Mouse (Mus musculus) cerebellum, adult (tissue): ENCODE data around the gene Boll.

Experiments
- ATAC-seq: cut with Nextera tagmentation; 2 replicates; pipeline ENCODE4 v1.9.2; 2017; ENCODE audit warnings: mild to moderate bottlenecking, moderate library complexity, mixed read lengths; ENCODE audit not compliant: insufficient number of reproducible peaks, low FRiP score, low TSS enrichment

The Boll gene

GRCm38 (mm10) chr1:55239237-55239636, 124.0 kb downstream of the Boll start:
- no peak for ATAC-seq

- ATAC-seq = no peak
These were observed 124.8 kb downstream of the Boll start for GRCm38 (mm10) chr1:55238496-55238895.

DNA sequence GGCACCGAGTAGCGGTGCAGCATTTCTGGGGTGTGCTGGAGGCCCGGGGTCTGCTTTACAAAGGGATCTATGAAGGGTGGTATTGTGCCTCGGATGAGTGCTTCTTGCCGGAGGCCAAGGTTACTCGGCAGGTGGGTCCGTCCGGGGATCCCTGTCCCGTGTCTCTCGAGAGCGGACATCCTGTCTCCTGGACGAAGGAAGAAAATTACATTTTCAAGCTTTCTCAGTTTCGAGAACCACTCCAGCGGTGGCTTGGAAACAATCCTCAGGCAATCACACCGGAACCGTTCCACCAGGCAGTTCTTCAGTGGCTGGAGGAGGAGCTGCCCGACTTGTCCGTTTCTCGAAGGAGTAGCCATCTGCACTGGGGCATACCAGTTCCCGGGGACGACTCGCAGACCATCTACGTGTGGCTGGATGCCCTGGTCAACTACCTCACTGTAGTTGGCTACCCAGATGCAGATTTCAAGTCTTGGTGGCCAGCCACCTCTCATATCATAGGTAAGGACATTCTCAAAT, 125.6 kb downstream of the Boll start:
- no peak; the same call in 1 of the 2 replicates for ATAC-seq

GRCm38 (mm10) chr1:55236890-55237642, 126.2 kb downstream of the Boll start, which contains the start of gene Mars2:
Mars2 (plus strand) TSS chr1:55237177.
- peak; percentile 97 for ATAC-seq

DNA sequence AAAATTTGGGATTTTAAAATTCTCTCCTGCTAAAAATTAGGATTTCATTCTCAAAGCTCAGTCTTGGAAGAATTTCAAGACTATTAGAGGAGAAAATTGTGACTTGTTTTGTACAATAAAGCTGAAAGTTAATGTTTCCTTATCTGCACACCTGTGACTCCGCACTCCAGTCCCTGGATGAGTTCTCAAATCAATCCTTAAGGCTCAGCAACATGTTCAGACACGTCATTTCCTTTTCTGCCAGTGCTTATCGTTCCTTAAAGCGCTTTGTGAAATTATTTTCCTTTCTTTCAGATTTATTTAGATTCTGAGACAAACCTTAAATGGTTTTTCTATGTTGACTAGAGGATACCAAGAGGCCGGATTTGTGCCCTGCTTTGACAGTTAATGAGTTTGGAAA, 126.8 kb downstream of the Boll start:
- no peak for ATAC-seq

DNA sequence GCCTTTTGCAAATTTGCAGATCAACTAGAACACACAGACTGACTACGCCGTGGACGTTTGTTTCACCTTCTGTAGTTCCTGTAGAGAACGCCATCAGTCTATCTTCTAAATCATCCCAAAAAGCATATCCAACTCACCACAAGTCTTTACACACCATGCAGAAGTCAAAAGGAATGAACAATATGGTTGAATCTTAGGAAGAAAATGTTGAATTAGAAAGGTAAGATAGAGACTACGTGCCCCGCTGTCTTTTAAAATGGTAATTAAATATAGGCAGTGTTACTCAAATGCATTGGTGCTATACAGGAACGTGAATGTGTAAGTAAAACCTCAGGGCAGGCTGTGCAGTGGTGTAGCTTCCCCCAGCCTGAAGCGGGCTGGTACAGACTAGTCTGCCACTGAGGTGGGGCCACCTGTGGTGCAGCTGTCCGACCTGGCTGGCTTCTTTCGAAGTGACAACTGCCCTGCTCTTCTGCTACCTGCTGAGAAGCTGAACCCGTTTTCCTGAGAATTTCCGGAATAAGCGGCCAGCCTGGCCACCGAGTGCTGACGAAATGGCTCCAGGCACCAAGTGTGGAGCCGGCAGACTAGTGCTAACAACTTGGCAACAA, 128.3 kb downstream of the Boll start:
- no peak for ATAC-seq

GRCm38 (mm10) chr1:55228256-55228884, 134.9 kb downstream of the Boll start:
- no peak for ATAC-seq

DNA sequence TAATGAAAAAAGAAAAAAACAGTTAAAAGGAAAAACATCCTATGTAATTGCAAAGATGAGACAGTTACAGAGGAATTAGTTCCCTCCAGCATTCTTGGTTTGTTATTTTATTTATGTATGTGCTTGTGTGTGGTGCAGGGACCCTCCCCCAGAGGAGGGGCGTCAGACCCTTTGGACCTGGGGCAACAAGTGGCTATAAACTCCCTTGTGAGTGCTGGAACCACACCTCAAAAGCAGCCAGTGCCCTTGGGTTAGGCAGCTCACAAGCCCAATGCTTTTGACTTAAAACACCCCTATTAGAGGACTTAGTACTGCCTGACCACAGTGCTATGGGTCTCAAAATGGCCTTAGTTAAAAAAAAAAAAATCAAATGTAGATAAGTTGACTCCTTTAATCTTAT, 135.9 kb downstream of the Boll start:
- ATAC-seq = no peak

DNA sequence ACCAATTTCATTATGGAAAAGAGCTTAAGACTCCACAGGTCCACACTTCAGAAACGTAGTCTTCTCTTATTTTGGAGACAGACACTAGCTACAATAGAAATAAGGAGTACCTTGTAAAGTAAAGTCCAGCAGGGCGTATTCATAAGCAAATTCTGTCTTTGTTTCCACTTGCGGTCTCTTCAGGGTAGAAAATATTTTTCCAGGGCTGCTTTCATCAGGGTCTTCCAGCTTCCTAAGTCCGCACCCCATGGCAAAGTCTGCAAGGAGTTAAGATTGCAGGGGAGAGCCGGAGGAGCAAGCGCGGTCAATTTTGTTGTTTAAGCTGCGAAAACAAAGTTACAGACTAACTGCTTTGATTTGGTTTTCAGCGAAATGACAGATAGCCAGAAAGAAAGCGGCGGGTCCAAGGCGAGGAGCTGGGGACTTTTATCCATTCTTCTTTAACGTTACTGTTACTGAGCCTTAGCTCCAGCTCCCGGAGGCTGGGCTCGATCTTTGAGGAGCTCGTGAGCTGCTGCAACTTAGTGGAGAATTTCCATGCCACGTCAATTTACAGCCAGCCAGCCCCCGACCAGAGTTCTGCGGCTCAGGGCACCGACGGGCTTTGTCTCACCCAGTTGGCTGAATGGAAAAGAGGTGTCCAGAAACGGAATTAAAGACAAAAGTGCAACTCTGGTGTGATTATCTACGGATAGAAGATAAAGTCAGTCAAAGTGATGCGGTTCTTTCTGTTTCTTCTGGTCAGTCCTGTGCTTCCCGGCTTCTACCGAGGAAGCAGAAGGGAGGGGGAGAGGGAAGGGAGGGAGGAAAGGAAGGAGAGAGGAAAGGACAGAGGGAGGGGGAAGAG, 137.0 kb downstream of the Boll start, which contains the start of gene Rftn2:
Gene Rftn2, minus strand, starts transcription at position 772 of the 847 bp plus-strand sequence.
- no peak for ATAC-seq

- ATAC-seq = no peak
These were observed 137.9 kb downstream of the Boll start for GRCm38 (mm10) chr1:55225398-55225797.

DNA sequence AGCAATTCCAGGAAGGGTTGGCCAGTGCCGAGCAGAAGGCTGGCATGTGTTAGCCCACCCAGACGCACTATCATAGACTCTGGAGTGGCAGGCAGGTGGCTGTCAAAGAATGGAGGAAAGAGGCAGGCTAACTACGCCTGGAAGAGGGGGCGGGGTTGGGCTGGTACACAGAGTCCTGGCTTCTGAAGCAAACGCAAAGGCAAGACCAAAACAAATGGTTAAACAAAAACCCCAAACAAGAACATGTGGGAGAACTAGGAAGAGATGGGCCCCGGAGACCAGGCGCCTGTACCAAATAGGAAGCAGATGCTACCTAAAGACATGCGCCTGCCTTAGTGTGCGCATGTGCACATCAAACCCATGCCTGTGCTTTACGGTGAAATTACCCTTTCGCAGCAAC, 139.2 kb downstream of the Boll start:
- no peak for ATAC-seq

DNA sequence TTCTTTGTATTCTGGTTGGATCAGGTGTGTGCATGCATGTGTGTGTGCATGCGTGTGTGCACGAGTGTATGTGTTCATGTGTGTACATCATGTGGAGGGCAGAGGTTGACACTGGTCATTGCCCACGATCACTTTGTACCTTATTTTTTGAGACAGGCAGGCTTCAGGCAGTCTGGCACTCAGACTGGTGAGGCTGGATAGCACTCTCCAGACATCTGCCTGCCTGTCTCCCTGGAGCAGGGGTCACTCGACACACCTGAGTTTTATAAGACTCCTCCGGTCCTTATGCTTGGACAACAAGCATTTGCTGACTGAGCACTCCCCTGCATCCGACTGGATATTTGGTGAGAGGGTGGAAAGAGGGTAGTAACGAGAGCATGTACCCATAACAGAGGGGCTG, 140.2 kb downstream of the Boll start:
- ATAC-seq = no peak

DNA sequence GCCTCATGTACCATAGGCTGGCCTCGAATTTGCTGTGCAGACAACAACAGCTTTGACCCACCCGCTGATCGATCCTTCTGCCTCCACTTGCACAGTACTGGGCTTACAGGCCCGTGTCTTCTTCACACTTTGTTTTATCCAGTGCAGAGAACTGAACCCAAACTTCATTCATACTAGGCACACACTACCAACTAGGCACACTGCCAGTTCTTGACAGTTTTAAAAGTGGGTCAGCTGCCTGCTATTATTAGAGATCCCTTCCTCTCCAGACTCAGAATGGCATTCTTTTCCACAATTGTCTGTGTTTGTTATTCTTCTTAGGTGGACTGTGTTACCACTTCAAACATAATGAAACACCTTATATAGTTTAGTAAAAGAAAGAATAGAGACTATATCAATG, 141.9 kb downstream of the Boll start:
- no peak for ATAC-seq

- ATAC-seq = no peak
These were observed 146.1 kb downstream of the Boll start for GRCm38 (mm10) chr1:55217191-55217590.

GRCm38 (mm10) chr1:55215185-55215813, 148.0 kb downstream of the Boll start:
- no peak for ATAC-seq

- ATAC-seq = no peak
These were observed 149.3 kb downstream of the Boll start for GRCm38 (mm10) chr1:55213936-55214335.

DNA sequence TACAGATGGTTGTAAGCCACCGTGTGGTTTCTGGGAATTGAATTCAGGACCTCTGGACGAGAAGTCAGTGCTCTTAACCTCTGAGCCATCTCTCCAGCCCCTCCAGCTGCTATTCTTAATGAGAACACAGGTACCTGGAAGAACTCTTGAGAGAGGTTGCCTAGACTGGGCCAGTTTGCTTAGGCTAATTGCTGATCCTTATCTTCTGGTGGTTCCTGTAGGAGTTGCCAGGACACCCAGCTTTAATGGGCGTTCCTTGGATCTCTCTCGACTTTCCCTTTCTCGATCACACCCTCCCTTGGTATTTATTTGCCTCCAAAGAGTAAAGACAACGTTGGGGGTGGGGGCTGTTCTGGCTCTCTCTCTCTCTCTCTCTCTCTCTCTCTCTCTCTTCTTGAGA, 149.8 kb downstream of the Boll start:
- ATAC-seq = no peak

GRCm38 (mm10) chr1:55212771-55213170, 150.5 kb downstream of the Boll start:
- ATAC-seq = no peak

GRCm38 (mm10) chr1:55211081-55211480, 152.2 kb downstream of the Boll start:
- no peak for ATAC-seq
